Mouse (Mus musculus): Measurements from ENCODE around the gene Gm5294. TPM values are rescaled to one million over a fixed set of nuclear protein-coding genes. Genes with fewer than 3 reads are reported as not detected.

The Gm5294 gene
- 1.7 and 3.0 TPM in 2 replicates for polyA plus RNA-seq (2012)

DNA sequence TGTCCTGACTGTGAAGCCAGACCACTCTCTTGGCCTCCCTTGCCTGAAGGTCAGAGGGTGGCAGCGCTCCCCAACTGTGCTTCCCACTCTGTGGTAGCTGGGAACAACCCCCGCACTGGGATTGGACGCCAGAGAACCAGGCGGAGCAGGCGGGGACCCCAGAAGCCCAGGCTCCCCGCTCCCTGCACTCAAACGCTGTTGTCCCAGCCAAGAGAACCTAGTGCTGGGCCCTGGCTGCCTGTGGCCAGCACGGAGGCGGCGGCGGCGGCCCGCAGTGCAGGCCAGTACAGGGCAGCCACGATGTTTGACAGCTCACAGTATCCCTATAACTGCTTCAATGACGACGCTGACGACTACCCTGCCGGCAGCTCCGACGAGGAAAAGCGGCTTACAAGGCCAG lies at the start of gene Gm5294:
Gene Gm5294 (plus strand): TSS at position 301 of the 400 bp plus-strand sequence.

Other genes starting within 250 kb of the Gm5294 start
- 2.8 and 3.1 TPM in 2 replicates for gene Zfp68, start 200.3 kb upstream of the Gm5294 start, polyA plus RNA-seq (2012)
- 0.38 and 0.55 TPM in 2 replicates for gene A430033K04Rik, start 197.2 kb upstream of the Gm5294 start, polyA plus RNA-seq (2012)
- gene Fam20c, start 65.6 kb upstream of the Gm5294 start, polyA plus RNA-seq (2012) = 10.0 and 15.4 TPM in 2 replicates
- 0.90 and 1.2 TPM in 2 replicates for gene Pdgfa, start 177.3 kb downstream of the Gm5294 start, polyA plus RNA-seq (2012)